In genomic region chr7:3825599-3825998, GRCm38 (mm10) we compare ENCODE assay signal across 20 mouse cellular contexts. TPM values are rescaled to one million over a fixed set of nuclear protein-coding genes. Genes with fewer than 3 reads are reported as not detected.
DNase-seq lines count a peak whose midpoint lies in the region; ATAC-seq and TF ChIP-seq lines count a peak whose summit lies in the region.
"Not testable (repeated sequence)": the region's sequence is repeated elsewhere in the genome, so short reads cannot be mapped to it uniquely, and the experiment has no call there.
"Had no signal": no experiment of that assay in that cellular context is flagged by ENCODE, and none has a peak within 500 bp of the region (broad histone marks: within the 10 kb centered on the region; RNA-seq: fewer than 3 reads in every experiment).

TSS of gene Gm15448 (minus strand) at chr7:3825687.

- WGBS in macrophage (ENCODE audit: missing documents): 0% methylated on average over 1 of the region's 3 CpGs
- 26% methylated on average over 2 of the region's 3 CpGs for WGBS in spleen, adult 2 months

- ATAC-seq in monocyte, adult 5-6 weeks (replicated peaks; ENCODE audit: insufficient number of reproducible peaks, low FRiP score, low TSS enrichment, poor library complexity, severe bottlenecking): peak; percentile 35; the same call in 1 of the 2 replicates

- H3K79me2 ChIP-seq in macrophage (ENCODE audit: inconsistent target): not testable (repeated sequence)

- not testable (repeated sequence) for TF ChIP-seq POLR2A in bone marrow macrophage, adult 2 months (IDR thresholded peaks at IDR 0.05; ENCODE audit: borderline replicate concordance, low read depth, low read length); spleen, adult 2 months (IDR thresholded peaks at IDR 0.05; ENCODE audit: low read depth, low read length)

- H3K27me3 ChIP-seq in spleen, adult 2 months (ENCODE audit: control insufficient read depth, insufficient read depth, low read length): not testable (repeated sequence)

- not testable (repeated sequence) for TF ChIP-seq CTCF in bone marrow macrophage, adult 2 months (IDR thresholded peaks at IDR 0.05; ENCODE audit: low read depth, low read length); spleen, adult 2 months (IDR thresholded peaks at IDR 0.05; ENCODE audit: extremely low read depth, insufficient read depth, insufficient read length, insufficient replicate concordance)

- H3K4me1 ChIP-seq in bone marrow macrophage, adult 2 months (ENCODE audit: control insufficient read depth, insufficient read depth, low read length); spleen, adult 2 months (ENCODE audit: control insufficient read depth, insufficient read depth, insufficient read length): not testable (repeated sequence)

- DNase-seq in B cell, adult 2 months: peak; percentile 19 to 45
- DNase-seq in heart, adult 11 months: peak; percentile 92
- DNase-seq in spleen, adult 2 months (ENCODE audit: low read depth in 1 of 2, low spot score in 2 of 2): not testable (repeated sequence)

- not testable (repeated sequence) for H3K4me3 ChIP-seq in bone marrow macrophage, adult 2 months (ENCODE audit: insufficient read depth, low read length); macrophage (ENCODE audit: inconsistent target); spleen, adult 2 months (ENCODE audit: extremely low read depth, insufficient read depth, insufficient read length)

- H3K27ac ChIP-seq in bone marrow macrophage, adult 2 months (ENCODE audit: insufficient read depth, low read depth, low read length): 0 out of 2 replicates have a peak within 1 kb of the TSS, but pooled peaks have one; percentile 30
- peak within 1 kb of the TSS; percentile 65 for H3K27ac ChIP-seq in macrophage
- H3K27ac ChIP-seq in spleen, adult 2 months (ENCODE audit: insufficient read depth, low read length): peak within 1 kb of the TSS; percentile 39

- H3K36me3 ChIP-seq in macrophage (ENCODE audit: inconsistent target); spleen, adult 2 months (ENCODE audit: control insufficient read depth, insufficient read depth, low read length): not testable (repeated sequence)

RNA-seq across cellular contexts. Expression of gene Gm15448, which starts in this region (rescaled TPM):
- 4.9 and 8.1 TPM in 2 replicates for polyA plus RNA-seq in bone marrow macrophage, adult 2 months (2012; ENCODE audit: insufficient read depth, insufficient read length, missing spikeins)
- total RNA-seq in macrophage (2018; cell fraction: chromatin; rRNA removed): 10 to 100 TPM in 15 of 26 experiments, 1 to 10 TPM in 11; 2.7 to 23.2 (median 11.4) TPM
- 10 to 100 TPM in 2 of 26 experiments, 1 to 10 TPM in 24; 3.5 to 12.2 (median 6.5) TPM for total RNA-seq in macrophage (2018; cell fraction: cytosol; rRNA removed)
- 10 to 100 TPM in 15 of 26 experiments, 1 to 10 TPM in 11; 2.6 to 21.8 (median 12.1) TPM for total RNA-seq in macrophage (2018; cell fraction: nucleus; rRNA removed)
- polyA plus RNA-seq in macrophage (2018): 3.2 to 7.5 TPM (median 4.7 TPM) in 3 replicates
- 3.1 to 10.7 TPM (median 9.4 TPM) in 3 replicates for total RNA-seq in monocyte, adult 5-6 weeks (2017)
- 3.7 and 4.5 TPM in 2 replicates for polyA plus RNA-seq in spleen, adult 2 months (2012; rRNA removed)
- total RNA-seq: common myeloid progenitor, adult 5-6 weeks; ES-E14; MEL had no signal
- polyA plus RNA-seq: adrenal gland, adult 2 months; brain, embryonic 14.5 days; C2C12; embryonic facial prominence, embryonic 11.5 days; embryonic facial prominence, embryonic 13.5 days; embryonic facial prominence, embryonic 15.5 days; erythroblast, embryonic 14.5 days; forebrain, embryonic 10.5 days; forebrain, embryonic 12.5 days; forebrain, embryonic 14.5 days; forebrain, embryonic 16.5 days had no signal
